Mouse (Mus musculus) C2C12 (cell line): ENCODE results near the gene Zkscan16. TPM values are rescaled to one million over a fixed set of nuclear protein-coding genes. Genes with fewer than 3 reads are reported as not detected.

ENCODE experiments used
- H3K27me3 ChIP-seq: one replicate; pipeline ENCODE4 v1.6.1; 2011; ENCODE audit not compliant: control insufficient read depth, insufficient read depth, insufficient read length
- H3K36me3 ChIP-seq: one replicate; pipeline ENCODE4 v1.6.1; 2011; ENCODE audit not compliant: control insufficient read depth, insufficient read depth
- H3K4me3 ChIP-seq: one replicate; pipeline ENCODE4 v1.5.1; 2011; ENCODE audit warnings: mild to moderate bottlenecking, control low read depth; ENCODE audit not compliant: poor library complexity, insufficient read depth, severe bottlenecking
- H3K79me2 ChIP-seq: one replicate; pipeline ENCODE4 v1.6.1; 2011; ENCODE audit not compliant: control insufficient read depth, insufficient read depth
- H3K79me3 ChIP-seq: one replicate; pipeline ENCODE4 v1.6.1; 2011; ENCODE audit warnings: low read depth, control low read depth
- H3ac ChIP-seq: one replicate; pipeline ENCODE3; 2011; ENCODE audit warnings: low read depth; ENCODE audit not compliant: control insufficient read depth, insufficient read length
- CEBPB ChIP-seq: IDR thresholded peaks from one replicate; pipeline ENCODE4 v1.6.1; 2011; ENCODE audit warnings: low read depth, mild to moderate bottlenecking, control low read depth, moderate library complexity
- CTCF ChIP-seq: IDR thresholded peaks from one replicate; pipeline ENCODE4 v1.5.1; 2011; ENCODE audit not compliant: control insufficient read depth, insufficient read depth, insufficient read length
- FOSL1 ChIP-seq: IDR thresholded peaks from one replicate; pipeline ENCODE4 v1.8.0; 2011; ENCODE audit warnings: mild to moderate bottlenecking, low read length; ENCODE audit not compliant: poor library complexity, insufficient read depth, severe bottlenecking
- MAX ChIP-seq: IDR thresholded peaks from one replicate; pipeline ENCODE4 v1.6.1; 2011; ENCODE audit warnings: mild to moderate bottlenecking, control low read depth
- MYOD1 ChIP-seq: IDR thresholded peaks from one replicate; pipeline ENCODE4 v1.6.1; 2011; ENCODE audit warnings: low read depth; ENCODE audit not compliant: control insufficient read depth, insufficient read length
- MYOG ChIP-seq: IDR thresholded peaks from one replicate; pipeline ENCODE4 v1.6.1; 2011; ENCODE audit not compliant: control insufficient read depth, insufficient read length; ENCODE audit errors: extremely low read depth
- USF1 ChIP-seq: IDR thresholded peaks from one replicate; pipeline ENCODE4 v1.6.1; 2011; ENCODE audit warnings: low read depth, mild to moderate bottlenecking, control low read depth, moderate library complexity
- polyA plus RNA-seq: library from polyadenylated mRNA; unstranded; fragments of >200 nt; fragmentation: generic; extraction: Trizol; gene quantifications from one replicate; pipeline ENCODE4 v1.2.1, GENCODE M21; 2012; ENCODE audit warnings: missing spikeins

Gene Zkscan16
- polyA plus RNA-seq, 1 experiment = 0.01 TPM

- H3K36me3 ChIP-seq = peaks cover 30% of the 10 kb centered on the region
- H3K27me3 ChIP-seq = no peaks in the 10 kb centered on the region
- H3ac ChIP-seq = no peak overlapping the region
- no peaks in the 10 kb centered on the region for H3K79me3 ChIP-seq
- TF ChIP-seq MYOG = no peak
- TF ChIP-seq CTCF = no peak
- TF ChIP-seq USF1 = no peak
- TF ChIP-seq MYOD1 = no peak
- no peak for TF ChIP-seq MAX
- no peak for TF ChIP-seq FOSL1
- H3K79me2 ChIP-seq = no peaks in the 10 kb centered on the region
- H3K4me3 ChIP-seq = no peak overlapping the region
These were observed 32.3 kb downstream of the Zkscan16 start for GRCm38 (mm10) chr4:58975711-58976110.

GRCm38 (mm10) chr4:58981421-58981820 is 38.0 kb downstream of the Zkscan16 start:
- Histone ChIP-seq H3K4me3 (no peak overlapping the region), H3K36me3 (peaks cover 8% of the 10 kb centered on the region), H3K79me2 (no peaks in the 10 kb centered on the region), H3K27me3 (no peaks in the 10 kb centered on the region), H3ac (no peak overlapping the region), H3K79me3 (no peaks in the 10 kb centered on the region)
- TF ChIP-seq MYOG (no peak), CEBPB (no peak), USF1 (no peak), MAX (no peak), FOSL1 (no peak), MYOD1 (no peak), CTCF (no peak)

- H3K27me3 ChIP-seq = no peaks in the 10 kb centered on the region
- H3K79me3 ChIP-seq = no peaks in the 10 kb centered on the region
- no peak overlapping the region for H3ac ChIP-seq
- H3K4me3 ChIP-seq = no peak overlapping the region
- no peaks in the 10 kb centered on the region for H3K79me2 ChIP-seq
- TF ChIP-seq CEBPB (no peak), USF1 (no peak), CTCF (no peak), MYOD1 (no peak), FOSL1 (no peak), MAX (no peak), MYOG (no peak)
- peaks cover 5% of the 10 kb centered on the region for H3K36me3 ChIP-seq
These were observed 39.4 kb downstream of the Zkscan16 start for GRCm38 (mm10) chr4:58982806-58983205.

GRCm38 (mm10) chr4:58985157-58985648 is 41.8 kb downstream of the Zkscan16 start:
- no peaks in the 10 kb centered on the region for H3K79me3 ChIP-seq
- H3ac ChIP-seq = no peak overlapping the region
- TF ChIP-seq CEBPB (no peak), CTCF (peak; percentile 51)
- peak overlapping the region; percentile 6 for H3K4me3 ChIP-seq
- H3K36me3 ChIP-seq = peaks cover 4% of the 10 kb centered on the region
- H3K27me3 ChIP-seq = no peaks in the 10 kb centered on the region
- H3K79me2 ChIP-seq = no peaks in the 10 kb centered on the region

- peak within 1 kb of the TSS; percentile 50 for H3K4me3 ChIP-seq
- H3K79me3 ChIP-seq = no peaks in the 10 kb centered on the region
- H3K27me3 ChIP-seq = no peaks in the 10 kb centered on the region
- H3K79me2 ChIP-seq = no peaks in the 10 kb centered on the region
- no peak for TF ChIP-seq MAX
- no peak for TF ChIP-seq CEBPB
- TF ChIP-seq FOSL1 = no peak
- no peak for TF ChIP-seq MYOG
- no peak for TF ChIP-seq CTCF
- TF ChIP-seq MYOD1 = no peak
- TF ChIP-seq USF1 = no peak
- H3K36me3 ChIP-seq = peaks cover 4% of the 10 kb centered on the region
- peak within 1 kb of the TSS; percentile 79 for H3ac ChIP-seq
These were observed 43.2 kb downstream of the Zkscan16 start, which contains the start of gene Ptgr1 for GRCm38 (mm10) chr4:58986540-58987190. Gene Ptgr1 (minus strand): TSS chr4:58987119.
